Mouse (Mus musculus) neural tube, embryonic 10.5 days (tissue): ENCODE measurements around the gene Sergef.
"Not testable (repeated sequence)": the region's sequence is repeated elsewhere in the genome, so short reads cannot be mapped to it uniquely, and the experiment has no call there.

Experiments
- DNase-seq: peaks from one replicate; pipeline ENCODE4 v3.0.0-alpha.2; 2017; ENCODE audit warnings: low spot score; ENCODE audit errors: extremely low spot score

The Sergef gene

DNA sequence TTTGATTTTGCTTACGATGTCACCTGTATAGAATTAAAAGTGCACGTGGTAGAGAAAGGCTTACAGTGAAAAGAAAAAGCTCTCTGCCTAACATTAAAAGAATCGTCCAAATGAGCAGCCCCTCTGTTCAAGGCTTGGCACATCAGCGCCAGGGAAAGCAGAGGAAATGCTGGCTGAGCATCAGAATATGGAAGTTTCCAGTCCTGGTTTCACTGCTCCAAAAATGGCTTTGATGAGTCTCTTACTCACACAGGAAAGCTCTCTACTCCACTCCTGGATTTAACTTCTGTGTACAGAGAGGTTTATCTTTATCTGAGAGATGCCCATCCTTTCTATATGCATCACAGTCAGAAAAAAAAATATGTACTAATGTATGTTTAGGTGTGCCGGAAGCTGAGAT lies 61.5 kb downstream of the Sergef start:
- DNase-seq = no peak

GRCm38 (mm10) chr7:46575897-46576296 lies 63.7 kb downstream of the Sergef start:
- no peak for DNase-seq

GRCm38 (mm10) chr7:46572803-46573594 lies 66.6 kb downstream of the Sergef start:
- no peak for DNase-seq

- not testable (repeated sequence) for DNase-seq
These were observed 70.1 kb downstream of the Sergef start for GRCm38 (mm10) chr7:46569509-46569908.

DNA sequence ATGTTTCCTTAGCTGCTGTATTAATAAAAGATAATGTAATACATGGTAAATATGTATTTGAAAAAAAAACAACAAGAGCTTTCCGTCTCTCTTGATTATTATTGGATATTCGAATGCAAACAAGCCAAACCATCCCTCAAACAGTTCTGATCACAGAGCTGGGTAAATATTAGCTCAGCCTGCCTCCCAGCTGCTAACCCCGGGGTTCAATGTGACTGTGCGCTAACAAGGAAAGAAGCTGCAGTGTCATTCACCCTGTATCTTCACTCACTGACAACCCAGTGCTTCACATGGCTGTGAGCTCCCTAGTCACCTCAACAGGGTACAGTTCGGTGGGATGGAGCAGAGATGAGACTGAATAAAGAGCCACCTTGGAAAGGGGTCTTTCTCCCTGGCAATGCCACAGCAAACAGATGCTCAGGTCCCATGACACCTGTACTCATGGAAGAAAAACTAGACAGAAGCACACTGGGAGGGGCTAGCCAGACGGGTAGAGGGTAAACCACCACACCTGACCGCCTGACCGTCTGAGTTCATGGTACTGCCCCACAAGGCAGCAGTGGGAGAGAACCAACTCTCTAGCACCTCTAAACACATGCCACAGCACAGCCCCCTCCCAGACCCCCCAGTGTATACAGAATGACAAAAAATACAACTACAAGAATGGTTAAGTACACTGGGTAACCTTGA lies 73.1 kb downstream of the Sergef start:
- no peak for DNase-seq

GRCm38 (mm10) chr7:46565374-46565773 lies 74.2 kb downstream of the Sergef start:
- no peak for DNase-seq

DNA sequence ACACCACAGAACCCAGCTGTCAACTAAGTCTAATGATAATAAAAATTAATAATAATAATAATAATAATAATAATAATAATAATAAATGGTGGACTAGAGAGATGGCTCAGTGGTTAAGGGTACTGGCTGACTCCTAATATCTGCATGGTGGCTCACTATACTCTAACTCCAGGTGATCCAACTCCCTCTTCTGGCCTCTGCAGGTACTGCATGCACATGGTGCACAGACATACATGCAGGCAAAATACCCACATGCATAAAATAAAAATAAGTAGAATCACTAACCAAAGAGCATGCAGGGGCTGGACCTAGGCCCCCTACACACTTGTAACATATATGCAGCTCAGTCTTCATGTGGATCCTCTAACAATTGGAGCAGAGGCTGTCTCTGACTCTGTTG lies 75.8 kb downstream of the Sergef start:
- no peak for DNase-seq

DNA sequence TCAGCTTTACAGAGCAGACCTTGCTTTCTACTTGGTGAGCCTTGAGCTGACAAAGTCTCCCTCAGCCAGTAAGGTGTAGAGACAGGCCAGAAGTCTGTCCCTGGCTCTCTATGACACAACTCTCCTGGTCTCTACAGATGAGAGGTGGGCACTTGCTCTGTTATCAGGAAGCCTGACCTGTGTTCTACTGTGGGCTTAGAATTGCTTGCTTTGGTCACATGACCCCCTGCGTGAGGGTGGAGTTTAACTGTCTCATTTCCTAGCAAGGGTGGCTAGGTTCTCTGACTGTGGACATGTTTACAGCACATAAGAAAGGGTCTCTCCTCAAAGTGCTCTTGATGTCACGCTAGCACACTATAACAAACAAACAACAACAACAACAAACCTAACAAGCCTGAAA lies 79.5 kb downstream of the Sergef start:
- no peak for DNase-seq

GRCm38 (mm10) chr7:46559643-46560042 lies 80.0 kb downstream of the Sergef start:
- DNase-seq = no peak

DNA sequence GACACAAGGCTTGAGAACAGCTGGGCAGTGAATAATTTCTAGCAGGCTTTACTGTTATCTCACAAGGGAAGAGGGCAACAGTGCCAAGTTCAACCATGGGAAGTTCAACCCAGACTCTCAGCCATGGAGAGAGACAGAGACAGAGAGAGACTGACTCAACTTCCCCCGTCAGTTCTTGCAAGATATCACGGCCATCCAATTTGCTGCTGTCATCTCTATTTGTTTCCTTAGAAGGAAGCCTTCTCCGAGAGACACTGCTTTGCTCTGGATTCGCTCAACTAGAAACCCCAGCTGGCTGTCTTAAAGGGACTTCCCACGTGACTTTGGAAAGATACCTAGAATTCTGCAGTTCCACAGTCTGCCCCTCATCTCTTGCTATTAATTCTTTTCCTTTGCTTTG lies 80.6 kb downstream of the Sergef start:
- no peak for DNase-seq

DNA sequence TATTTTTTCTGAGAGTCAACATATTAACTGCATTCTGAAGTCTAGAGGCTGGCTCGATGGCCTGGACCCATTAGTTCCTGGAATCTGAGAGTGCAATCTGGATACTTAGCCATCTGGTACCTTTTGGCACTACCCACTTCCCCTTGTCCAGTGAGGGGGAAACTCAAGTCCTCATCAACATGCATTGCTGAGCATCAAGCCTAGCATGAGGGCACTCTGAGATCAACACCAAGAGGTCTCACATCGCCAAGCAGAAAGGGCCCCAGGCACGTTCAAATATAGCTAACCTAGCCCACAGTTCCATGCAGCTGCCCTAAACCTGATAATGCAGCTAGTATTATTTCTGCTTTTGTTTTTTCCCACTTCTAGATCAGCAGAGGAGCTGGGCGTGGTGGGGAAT lies 81.6 kb downstream of the Sergef start:
- DNase-seq = no peak

DNA sequence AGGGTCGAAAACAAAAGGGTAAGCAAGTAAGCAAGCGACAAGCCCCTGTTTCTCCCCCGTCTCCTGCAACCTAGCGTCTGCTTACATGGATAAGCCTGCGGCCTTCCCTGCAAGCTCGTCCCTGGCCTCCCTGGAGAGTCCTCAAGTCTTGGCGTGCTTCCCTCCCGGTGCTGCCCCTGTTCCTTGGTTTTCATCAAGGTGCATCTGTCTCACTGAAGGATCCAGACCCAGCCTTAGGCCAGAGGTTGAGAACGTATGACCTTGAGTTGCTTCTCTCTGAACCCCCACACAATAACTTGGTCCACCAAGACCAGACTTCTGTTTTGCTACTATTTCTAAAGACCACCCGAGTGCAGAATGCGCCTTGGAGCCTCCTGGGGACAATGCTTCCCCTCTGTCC lies 82.2 kb downstream of the Sergef start:
- DNase-seq = no peak

DNA sequence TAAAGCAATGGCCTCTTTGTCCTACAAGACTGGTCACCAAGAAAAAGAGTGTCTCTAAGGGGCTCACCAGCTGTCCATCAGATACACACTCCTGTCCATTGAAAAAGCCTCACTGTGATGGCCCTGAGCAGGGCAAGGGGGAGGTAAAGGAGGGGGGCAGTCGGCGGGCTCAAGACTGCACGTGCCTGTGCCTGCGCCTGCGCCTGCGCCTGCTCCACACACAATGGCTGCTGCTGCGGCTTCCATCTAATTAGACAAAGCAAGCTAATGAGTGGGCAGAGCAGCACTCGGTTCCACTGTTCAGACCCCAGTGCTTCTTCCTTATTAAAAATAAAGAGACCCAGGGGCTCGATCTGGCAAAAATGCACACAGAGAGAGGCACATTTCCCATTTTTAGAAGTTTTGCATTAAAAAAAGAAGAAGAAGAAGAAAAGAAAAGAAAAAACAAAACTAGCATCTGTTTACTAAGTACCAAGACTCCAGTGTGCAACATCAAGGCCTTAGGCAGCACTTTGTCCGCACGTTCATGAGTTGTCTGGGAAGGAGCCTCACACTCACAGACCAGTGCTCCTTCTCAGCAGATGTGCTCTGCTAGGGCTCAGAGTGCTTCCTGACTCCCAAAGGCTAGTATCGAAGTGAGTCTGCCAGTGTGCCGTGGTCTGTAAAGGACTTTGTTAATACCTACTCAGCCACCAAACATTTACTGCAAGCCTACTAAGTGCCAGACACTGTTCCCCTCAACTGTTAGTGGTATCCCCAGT lies 83.1 kb downstream of the Sergef start:
- no peak for DNase-seq

GRCm38 (mm10) chr7:46555731-46556130 lies 83.9 kb downstream of the Sergef start:
- no peak for DNase-seq

DNA sequence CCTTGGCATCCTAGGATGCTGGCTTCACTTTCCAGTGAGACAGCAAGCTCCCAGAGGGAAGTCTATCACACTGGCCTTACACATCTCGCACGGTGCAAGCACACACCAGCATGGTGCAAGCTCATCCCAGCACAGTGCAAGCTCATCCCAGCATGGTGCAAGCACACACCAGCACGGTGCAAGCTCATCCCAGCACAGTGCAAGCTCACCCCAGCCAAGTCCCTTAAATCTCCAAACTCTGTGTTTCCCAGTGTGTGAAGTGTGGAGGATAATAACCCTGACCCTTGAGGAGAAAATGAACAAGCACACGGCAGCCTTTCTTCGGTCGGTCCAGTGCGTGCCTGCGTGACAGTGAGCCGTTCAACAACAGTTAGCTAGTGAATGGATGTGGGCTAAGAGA lies 84.8 kb downstream of the Sergef start:
- DNase-seq = no peak

- no peak for DNase-seq
These were observed 85.6 kb downstream of the Sergef start for GRCm38 (mm10) chr7:46554003-46554402.

GRCm38 (mm10) chr7:46551935-46552752 lies 87.5 kb downstream of the Sergef start:
- no peak for DNase-seq

DNA sequence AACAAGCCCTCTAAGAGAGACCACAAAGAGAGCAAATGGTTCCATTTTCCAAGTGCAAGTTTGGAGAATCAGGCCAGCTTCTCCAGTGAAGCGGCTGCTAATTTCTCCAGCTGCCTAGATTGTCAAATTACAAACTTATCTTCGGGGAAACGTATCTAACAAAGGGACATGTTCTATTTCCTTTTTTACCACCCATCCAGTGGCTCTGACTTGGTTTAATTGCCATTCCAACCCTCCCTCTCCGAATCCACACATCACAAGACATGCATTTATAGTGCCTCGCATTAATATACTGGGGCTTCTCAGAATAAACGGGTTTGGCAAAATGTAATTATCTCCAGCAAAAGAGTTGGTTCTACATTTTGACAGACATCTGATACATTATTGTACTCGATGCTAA lies 88.4 kb downstream of the Sergef start:
- DNase-seq = no peak

- no peak for DNase-seq
These were observed 91.5 kb downstream of the Sergef start for GRCm38 (mm10) chr7:46548124-46548523.

- DNase-seq = no peak
These were observed 92.0 kb downstream of the Sergef start for GRCm38 (mm10) chr7:46547642-46548041.

DNA sequence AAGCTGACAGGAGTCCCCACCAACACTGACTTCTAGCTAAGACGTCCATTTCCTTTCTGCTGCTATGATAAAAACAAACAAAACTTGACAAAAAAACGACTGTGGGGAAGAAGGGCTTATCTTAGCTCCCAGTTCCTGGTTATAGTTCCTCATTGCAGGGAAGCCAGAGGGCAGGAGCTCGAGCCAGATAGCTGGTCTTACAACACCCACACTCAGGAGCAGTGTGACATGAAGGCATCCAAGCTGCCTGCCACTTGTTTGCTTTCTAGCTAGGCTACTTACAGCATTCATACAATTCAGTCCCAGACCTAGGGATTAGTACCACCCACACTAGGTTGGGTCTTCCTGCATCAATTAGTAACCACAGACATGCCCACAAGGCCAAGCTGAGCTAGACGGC lies 93.1 kb downstream of the Sergef start:
- no peak for DNase-seq
